Mouse (Mus musculus): ENCODE measurements around the gene Gm45808.
A peak's percentile ranks its signal among the peaks of the same experiment; 100 is the strongest.
"Not testable (repeated sequence)": the region's sequence is repeated elsewhere in the genome, so short reads cannot be mapped to it uniquely, and the experiment has no call there.

Gene Gm45808

DNA sequence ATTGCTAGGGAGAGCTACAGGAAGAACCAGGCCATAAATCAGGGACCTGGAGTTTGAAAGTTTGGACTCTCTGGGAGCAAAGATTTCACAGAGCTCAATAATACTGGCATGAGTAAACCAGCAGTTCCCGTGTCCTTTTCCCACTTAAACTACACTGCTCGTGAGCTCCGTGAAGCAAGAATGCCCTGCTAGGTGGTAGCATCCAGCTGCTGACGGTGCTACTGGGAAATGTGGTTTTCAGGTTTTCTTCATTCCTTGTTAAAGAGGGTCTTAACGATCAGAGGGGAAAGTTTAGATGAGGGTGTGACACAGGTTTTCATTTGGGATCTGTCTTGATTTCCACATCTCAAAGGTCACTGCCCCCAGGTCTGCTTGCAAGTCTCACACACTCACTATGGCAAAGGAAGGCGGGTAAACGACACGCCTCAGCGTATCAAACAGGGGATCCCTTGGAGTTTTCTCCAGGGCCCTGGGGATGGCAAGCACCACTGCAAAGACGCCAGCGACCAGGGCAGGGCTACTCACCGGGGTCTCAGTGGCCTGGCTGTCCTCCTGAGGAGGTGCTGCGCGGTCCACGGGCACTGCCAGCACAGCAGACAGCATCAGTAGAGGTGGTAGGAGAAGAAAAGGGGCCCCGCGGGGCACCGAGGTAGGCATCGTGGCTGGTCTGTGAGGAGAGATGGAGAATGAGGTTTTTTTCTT lies 22.7 kb upstream of the Gm45808 start:
- DNase-seq: no peak

DNA sequence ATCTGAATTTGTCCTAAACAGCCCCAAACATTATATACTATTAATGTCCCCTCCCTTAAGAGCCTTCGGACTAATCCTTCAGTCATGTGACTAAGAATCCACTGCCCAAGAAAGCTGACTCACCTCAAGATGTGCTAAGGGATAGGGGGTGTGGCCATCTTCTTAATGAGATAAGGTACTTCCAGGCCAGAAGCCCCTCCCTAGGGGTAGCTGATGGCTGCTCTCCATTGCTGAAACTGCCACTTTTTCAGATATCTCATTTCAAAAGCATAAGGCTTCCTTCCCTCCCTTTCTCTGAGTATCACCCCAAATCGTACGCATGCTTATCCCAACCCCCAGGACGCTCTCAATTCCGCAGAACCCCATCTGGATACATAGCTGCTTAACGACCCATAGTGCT lies 21.9 kb upstream of the Gm45808 start:
- no peak for DNase-seq

DNA sequence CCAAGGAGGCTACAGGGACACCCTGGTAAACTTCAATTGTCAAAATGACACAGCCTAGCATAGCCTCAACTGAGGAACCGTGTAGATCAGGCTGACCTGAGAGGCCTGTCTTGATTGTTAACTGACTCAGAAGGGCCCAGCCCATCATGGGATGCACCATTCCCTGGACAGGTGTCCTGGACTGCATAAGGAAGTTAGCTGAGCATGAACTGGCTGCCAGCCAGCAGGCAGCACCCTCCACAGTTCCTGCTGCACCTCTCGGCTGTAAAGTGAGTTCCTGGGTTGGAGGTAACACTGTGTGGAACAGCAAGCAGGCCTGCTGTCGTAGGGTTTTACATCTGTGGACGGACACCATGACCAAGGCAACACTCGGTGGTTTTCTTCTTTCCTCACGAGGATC lies 21.0 kb upstream of the Gm45808 start:
- peak; percentile 42 for DNase-seq

DNA sequence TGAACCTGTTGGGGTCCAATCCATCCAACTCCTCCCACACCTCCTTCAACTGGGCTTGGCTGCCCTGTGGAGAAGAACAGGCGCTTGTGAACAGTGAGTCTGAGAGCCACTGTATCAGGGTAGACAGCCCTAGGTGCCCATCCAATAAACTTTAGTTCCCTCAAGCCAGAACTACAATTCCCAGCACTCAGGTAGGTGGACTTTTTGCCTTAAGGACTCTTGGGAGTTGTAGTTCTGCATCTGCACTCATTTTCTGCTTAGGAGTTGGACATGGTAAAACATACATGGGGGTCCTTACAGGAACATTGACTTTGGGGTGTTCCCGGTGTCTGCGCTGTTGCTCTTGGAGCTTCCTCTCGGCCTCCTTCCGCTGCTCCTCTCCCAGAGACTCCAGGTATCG lies 11.8 kb upstream of the Gm45808 start:
- no peak for DNase-seq

DNA sequence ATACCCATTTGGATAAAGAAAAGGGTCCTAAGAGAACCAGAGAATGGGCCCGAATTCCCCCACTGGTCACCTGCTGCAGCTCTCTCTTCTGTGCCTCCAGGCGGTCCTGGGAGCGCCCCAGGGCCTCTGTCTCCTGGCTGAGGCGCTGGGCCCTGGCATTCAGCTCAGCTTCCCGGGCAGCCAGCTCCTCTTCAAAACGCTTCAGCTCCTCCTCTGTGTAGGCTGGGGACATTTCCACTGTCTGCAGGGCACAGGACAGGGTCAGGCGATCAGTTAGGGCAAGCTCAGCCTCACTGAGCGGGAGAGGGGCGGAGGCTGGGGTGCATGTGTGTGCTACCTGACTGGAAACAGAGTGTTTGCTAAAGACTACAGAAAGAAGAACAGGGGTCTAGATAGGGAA lies 7.9 kb upstream of the Gm45808 start:
- no peak for DNase-seq

DNA sequence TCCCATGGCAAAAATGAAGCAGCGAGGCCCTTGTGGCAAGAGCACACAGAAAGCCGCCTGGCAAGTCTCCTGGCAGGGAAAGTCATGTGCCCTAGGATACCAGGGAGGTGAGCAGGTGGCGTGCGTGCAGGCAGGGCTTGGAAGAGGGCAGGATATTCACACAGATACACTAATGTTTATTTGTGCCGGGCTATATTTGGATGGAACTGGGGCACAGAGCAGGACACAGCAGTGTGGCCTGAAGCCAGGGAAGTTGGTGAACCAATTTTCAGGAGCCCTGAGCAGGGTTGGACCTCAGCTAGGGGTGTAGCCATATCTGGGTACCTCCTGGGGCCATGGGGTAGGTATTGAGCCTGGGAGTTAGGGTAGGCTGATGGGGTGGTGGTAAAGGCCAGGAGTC lies 6.3 kb upstream of the Gm45808 start:
- no peak for DNase-seq

DNA sequence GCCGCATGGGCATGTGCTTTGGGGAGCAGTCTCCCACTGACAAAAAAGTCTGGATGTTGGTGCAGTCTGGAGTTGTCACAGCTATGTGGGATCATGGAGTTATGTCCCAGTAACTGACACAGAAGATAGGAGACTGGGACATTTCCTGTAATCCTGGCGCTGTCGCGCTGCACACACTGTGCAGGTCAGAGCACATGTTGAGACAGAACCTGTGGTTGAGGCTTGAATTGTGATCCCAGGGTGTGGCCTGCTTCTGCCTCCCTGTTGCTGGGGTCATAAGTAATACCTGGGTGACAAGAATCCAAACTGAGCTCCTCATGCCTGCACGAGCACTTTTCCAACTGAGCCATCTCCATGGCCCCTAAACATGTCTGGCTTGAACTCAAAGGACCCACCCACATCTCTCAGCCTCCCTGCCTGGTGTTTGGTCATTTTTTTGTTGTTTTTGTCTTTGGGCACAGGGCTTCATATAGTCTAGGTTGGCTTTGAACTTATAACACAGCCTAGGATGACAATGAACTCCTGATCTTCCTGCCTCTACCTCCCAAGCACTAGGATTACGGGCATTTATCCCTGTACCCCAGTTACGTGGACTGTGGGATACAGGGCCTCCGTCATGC lies 5.7 kb upstream of the Gm45808 start:
- DNase-seq: no peak

DNA sequence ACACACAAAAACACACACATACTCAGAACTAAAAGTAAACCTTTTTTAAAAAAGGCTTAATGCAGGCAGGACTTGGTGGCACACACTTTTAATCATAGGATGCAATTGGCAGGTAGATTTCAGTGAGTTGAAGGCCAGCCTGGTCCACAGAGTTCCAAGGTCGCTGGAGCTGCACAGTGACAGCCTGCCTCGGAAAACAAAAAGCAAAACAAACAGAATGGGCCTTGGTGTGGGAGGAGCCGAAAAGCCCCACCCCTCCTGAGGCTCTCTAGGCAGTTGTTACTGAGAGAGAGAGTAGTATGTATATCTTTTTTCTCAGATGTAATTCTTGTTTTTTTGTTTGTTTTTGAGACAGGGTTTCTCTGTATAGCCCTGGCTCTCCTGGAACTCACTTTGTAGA lies 4.7 kb upstream of the Gm45808 start:
- peak; percentile 45 for DNase-seq

DNA sequence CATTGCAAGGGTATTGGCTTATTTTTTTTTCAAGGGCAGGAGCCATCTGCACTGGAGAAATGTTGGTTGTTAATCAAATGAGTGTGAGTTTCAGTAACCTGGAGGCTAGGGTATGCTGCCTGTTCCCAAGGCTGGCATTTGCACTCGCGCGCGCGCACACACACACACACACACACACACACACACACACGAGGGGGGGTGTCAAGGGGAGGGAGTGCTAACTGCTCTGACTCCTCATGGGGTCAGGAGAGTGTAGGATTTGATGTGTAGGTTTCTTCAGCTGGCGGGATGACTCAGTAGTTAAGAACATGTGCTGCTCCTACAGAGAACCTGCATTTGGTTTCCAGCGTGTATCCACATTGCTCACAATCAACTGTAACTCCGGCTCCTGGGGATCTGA lies 4.2 kb upstream of the Gm45808 start:
- no peak for DNase-seq

DNA sequence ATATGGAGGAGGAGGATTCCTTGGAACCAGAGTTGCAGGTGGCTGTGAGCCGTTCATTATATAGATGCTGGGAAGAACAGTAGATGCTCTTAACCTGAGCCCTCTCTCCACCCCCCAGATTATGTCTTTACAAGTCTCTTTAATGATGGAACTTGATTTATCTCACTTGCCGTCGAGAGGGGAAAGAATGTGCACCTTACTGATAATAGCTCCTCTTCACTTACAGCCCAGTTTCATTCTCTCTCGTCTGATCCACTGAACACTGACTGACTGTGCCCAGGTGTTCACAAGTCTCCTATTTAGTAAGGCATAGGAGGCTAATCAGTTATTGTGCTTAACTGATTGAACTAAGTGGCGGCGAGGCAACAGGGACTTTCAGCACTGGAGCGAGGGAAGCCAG lies 3.0 kb upstream of the Gm45808 start:
- DNase-seq: no peak

DNA sequence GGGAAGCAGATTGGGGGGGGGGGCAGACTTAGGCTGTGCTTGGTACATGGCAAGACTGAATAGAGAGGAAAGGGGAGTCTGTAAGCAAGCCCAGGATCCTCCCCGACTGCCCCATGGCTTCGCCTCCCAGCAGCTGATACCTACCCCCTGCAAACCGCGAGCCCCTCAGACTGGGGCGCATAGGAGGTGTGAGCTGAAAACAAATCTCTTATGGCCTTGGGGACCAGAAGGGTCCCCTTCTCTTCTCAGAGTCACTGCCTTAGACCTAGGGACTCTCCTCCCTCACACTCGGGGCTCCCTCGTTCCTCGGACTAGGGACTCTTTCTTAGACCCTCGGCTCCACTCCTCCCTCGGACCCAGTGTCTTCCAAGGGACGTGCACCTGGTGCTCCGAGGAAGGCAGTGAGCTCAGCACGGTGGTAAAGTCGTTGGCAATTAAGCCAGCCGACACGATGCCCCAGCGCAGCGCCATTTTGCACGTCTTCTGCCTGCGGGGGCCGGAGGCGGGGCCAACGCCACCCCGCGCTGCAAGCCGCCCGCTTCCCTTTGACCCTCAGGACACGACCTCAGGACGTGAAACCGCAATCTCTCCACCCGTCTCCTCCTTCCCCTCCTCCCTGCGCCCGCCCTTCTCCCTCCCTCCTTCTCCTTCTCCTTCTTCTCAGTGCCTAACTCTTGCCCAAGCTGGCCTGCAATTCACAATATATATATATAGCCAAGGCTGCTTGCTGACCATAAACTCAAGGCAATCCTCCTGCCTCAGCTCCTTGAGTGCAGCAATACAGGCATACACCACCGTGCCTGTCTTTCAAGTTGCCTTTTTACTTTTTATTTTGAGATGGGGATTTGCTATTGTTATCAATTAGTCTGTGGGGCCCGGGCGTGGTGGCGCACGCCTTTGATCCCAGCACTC lies 1.9 kb upstream of the Gm45808 start, which contains the start of gene Dhdh:
Gene Dhdh, minus strand, starts transcription at position 513 of the 912 bp plus-strand sequence.
- peak; percentile 67 for DNase-seq

DNA sequence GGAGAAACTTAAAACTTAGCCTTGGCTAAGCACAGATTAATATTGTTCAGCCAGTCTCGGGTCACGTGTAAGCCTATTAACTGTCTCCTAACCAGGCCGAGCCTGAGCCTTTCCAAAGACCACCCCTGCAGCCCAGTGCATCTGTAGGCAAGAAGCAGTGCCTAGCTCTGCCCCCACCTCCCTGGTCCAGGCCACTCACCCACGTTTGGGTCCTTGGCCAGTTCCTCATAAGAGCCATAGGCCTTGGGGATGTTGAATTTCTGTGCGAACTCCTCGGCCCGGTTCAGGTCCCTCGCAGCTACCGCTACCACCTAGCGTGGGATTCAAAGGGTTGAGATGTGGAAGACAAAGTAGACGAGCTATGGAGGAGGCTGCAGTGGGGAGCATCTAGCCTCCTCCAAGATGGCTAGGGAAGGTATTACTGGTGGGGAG lies 1.3 kb upstream of the Gm45808 start:
- no peak for DNase-seq

DNA sequence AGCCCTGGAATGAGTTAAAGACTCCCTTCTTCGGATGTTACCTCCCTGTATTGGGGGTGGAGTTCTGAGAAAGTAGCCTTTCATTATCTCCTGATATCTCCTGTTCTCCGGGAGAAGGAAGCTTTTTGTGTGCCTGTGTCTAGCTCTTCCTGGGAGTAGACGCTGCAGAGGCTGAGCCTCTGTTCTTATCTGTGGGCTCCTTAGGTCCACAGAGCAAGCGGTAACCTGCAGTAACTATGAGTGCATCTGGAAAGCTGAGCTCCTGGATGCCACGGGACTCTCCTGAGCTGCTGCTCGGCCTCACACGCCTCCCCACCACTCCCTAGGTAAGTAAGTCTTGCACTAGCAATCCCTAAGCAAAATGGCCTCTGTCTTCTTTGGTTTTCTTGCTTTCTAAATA lies 453 bp downstream of the Gm45808 start:
- DNase-seq: no peak

DNA sequence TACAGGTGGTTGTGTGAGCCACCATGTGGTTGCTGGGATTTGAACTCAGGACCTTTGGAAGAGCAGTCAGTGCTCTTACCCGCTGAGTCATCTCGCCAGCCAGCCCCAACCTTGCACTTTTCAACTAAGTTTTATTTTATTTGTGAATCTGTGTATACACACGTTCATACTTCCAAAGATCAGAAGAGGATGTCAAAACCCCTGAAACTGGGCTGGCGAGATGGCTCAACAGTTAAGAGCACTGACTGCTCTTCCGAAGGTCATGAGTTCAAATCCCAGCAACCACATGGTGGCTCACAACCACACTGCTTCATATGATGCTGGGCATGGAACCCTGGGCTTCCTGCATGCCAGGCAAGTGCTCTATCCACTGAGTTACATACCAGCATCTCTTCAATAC lies 1.6 kb downstream of the Gm45808 start:
- DNase-seq: not testable (repeated sequence)

DNA sequence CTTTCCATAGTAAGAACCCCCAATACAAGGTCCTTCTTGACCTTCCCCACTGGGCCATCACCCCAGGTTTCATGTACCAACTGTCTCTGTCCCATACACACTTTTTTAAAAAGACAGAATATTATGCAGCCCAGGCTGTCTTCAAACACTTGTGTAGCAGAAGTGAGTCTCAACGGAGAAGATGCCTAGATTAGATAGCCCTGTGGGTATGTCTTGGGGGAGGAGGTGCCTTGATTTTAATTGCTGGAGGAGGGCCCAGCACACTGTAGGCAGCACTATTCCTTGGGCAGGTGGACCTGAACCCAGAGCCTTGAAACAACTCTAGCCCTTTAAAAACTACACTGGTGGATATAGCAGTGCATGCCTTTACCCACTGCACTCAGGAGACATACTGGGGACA lies 4.4 kb downstream of the Gm45808 start:
- no peak for DNase-seq

DNA sequence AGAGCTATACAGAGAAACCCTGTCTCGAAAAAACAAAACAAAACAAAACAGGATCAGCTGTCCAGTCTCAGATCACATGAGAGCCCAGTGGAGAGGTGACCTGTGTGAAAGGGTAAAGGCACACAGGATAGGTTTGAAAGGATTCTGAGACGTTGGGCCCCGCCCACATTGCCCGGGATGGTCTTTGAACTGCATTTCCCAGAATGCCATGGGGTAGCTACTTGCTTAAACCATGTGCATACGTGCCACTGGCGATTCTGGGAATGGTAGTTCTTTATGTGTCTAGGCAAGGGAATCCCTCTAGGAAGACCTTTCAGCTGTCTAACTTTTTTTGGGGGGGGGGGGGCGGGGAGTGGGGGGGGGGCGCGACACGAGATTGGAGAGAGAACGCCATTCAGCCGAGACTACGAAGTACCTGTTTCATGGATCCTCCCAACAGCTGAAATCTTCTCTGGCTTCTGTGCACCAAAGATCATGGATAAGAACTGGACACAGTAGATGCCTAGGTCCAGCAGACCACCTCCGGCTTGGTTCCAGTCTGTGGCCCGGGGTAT lies 5.2 kb downstream of the Gm45808 start, which contains the start of gene Tulp2:
Gene Tulp2, plus strand, starts transcription at position 504 of the 554 bp plus-strand sequence.
- peak; percentile 79 for DNase-seq

DNA sequence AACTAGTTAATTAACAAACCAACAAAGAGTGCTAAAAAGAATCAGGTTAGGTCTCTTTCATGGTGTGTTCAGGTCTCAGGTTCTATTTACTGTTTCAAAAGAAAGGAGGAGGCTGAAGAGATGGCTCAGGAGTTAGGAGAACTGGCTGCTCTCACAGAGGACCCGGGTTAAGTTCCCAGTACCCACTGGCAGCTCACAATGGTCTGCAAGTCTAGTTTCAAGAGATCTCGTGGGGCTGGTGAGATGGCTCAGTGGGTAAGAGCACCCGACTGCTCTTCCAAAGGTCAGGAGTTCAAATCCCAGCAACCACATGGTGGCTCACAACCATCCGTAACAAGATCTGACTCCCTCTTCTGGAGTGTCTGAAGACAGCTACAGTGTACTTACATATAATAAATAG lies 6.3 kb downstream of the Gm45808 start:
- DNase-seq: not testable (repeated sequence)

DNA sequence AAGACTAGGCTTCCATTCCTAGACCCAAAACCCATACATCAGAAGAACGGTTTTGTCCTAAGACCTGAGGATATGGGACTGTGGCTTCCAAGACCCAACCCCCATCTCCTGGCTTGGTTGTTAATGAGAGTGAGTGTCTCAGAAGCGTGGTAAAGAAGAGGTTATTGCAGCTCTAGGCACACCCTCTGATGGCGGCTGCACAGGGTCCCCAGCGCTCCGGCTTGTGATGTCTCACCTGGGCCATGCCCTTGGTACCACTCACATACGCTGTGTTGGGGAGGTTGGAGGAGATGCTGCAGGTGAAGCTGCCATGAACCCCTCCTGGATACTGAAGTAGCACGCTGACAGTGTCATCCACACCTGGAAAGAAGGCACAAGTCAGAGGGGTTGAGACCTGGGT lies 7.8 kb downstream of the Gm45808 start:
- no peak for DNase-seq

DNA sequence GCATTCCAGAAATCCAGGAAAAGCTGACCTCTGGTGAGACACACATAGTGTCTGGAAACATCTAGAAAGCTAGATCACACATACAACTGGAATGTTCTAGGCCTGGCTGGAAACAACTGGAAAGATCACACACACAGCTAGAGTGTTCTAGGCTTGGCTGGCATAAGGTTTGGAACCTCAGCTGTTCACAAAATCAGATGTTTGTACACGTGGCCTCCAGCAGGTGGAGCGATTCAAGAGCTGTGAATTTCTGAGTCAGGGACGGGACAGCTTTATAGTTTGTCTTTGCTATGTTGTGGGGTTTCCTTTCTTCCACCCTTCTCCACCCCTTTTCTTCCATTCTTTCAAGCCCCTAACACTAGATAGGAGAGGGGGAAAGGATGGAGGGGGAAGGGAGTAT lies 9.6 kb downstream of the Gm45808 start:
- no peak for DNase-seq

DNA sequence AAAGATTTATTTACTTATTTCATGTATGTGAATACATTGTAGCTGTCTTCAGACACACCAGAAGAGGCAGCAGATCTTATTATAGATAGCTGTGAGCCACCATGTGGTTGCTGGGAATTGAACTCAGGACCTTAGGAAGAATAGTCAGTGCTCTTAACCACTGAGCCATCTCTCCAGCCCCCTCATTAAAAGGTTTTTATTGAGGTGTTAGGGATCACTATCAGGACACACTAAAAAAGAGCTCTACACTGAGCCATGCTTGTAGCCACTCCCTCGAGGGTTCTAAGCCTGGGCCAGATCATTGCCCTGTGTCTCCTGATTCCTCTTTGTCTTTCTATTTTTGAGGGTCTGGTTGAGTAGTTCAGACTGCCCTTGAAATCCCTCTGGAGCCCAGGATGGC lies 10.2 kb downstream of the Gm45808 start:
- no peak for DNase-seq

DNA sequence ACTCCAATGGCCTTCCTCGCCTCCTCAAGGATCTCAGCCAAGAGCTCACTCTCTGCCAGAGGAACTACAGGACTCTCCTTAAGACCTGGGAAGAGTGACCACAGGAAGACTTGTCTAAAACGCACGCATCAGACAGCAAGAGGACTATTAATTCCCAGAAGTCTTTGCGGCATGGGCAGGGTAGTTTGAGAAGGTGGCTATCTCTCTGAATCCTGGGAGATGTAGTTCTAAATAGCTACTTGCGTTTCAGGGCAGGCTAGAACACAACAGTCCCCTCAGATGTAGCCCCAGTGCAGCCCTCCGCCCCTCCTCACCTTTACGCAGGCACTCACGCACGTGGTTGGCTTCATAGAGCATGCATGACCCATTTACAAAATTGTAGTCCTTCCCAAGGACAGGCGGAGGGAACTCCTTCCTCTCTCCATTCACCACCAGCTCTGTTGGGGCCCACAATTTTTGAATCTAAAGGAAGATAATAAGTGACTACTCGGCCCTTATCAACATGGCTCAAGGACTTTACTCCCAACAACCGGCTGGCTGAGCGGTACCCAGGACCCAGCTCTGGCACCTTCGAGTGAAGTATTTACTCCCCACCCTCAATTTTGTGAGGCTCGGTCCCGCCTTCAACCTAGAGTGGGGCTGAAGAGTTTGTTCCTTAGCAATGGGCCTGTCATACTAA lies 11.2 kb downstream of the Gm45808 start:
- peak; percentile 61 for DNase-seq

DNA sequence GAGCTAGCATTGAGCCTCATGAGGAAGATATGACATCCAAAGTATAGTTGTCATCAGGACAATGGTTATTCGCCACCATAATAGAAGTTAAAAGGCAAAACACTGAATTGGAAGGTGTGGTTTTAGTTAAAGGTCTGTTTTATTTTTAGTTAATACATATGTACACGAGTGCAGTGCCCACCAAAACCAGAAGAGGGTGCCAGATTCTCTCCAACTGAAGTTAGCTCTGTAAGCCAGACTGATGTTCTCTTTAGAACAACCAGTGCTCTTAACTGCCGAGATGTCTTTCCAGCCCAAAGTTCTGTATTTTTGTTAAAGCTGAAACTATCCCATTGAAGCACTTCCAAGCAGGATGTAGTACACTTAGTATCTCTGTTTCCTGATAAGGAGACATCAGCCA lies 15.7 kb downstream of the Gm45808 start:
- DNase-seq: peak; percentile 63

Measured in kidney, adult 11 months (tissue).